Mouse (Mus musculus): Measurements from ENCODE around the gene Wfikkn2.

GRCm38 (mm10) chr11:94223531-94223930 lies 22.3 kb downstream of the Wfikkn2 start:
- TF ChIP-seq CTCF (IDR thresholded peaks at IDR 0.05; ENCODE audit: control insufficient read depth, insufficient read depth, insufficient read length): no peak
- no peak for TF ChIP-seq MYOD1 (IDR thresholded peaks at IDR 0.05; ENCODE audit: control insufficient read depth, insufficient read length, low read depth)
